Mouse (Mus musculus) erythroblast, embryonic 14.5 days (primary cell): ENCODE results near the gene Zmynd19. TPM values are rescaled to one million over a fixed set of nuclear protein-coding genes. Genes with fewer than 3 reads are reported as not detected.

Source experiments
- H3K27me3 ChIP-seq: 2 replicates; pipeline ENCODE4 v1.6.1; 2012; ENCODE audit warnings: inconsistent platforms; ENCODE audit not compliant: control insufficient read depth
- H3K36me3 ChIP-seq: 2 replicates; pipeline ENCODE4 v1.6.1; 2012; ENCODE audit warnings: mild to moderate bottlenecking, inconsistent platforms; ENCODE audit not compliant: control insufficient read depth
- H3K4me1 ChIP-seq: 2 replicates; pipeline ENCODE4 v1.6.1; 2012; ENCODE audit warnings: inconsistent platforms; ENCODE audit not compliant: control insufficient read depth
- H3K4me3 ChIP-seq: replicated peaks from 2 replicates; pipeline ENCODE3; 2012; ENCODE audit warnings: moderate library complexity, mild to moderate bottlenecking, inconsistent platforms
- H3K9me3 ChIP-seq: 2 replicates; pipeline ENCODE4 v1.6.1; 2012; ENCODE audit warnings: low read length, inconsistent platforms, mixed read lengths; ENCODE audit not compliant: control insufficient read depth
- GATA1 ChIP-seq: IDR thresholded peaks from 2 replicates; pipeline ENCODE4 v1.6.1; 2012; ENCODE audit warnings: low read length, inconsistent platforms, mixed read lengths
- TAL1 ChIP-seq: IDR thresholded peaks from 3 replicates; pipeline ENCODE4 v1.6.1; 2012; ENCODE audit warnings: low read length, inconsistent platforms, mixed read lengths
- polyA plus RNA-seq: library from polyadenylated mRNA; stranded (reverse); fragments of >175 nt; gene quantifications from 2 replicates; pipeline ENCODE4 v1.2.3, GENCODE M21; 2012

Gene Zmynd19
- polyA plus RNA-seq, 1 experiment, result 0.67 TPM

GRCm38 (mm10) chr2:25006767-25007166 lies 57.2 kb downstream of the Zmynd19 start:
- Histone ChIP-seq H3K27me3 (no peaks in the 10 kb centered on the region), H3K36me3 (peaks cover 67% of the 10 kb centered on the region), H3K9me3 (no peaks in the 10 kb centered on the region), H3K4me3 (no peak overlapping the region), H3K4me1 (peaks cover 13% of the 10 kb centered on the region)
- TF ChIP-seq GATA1, result no peak
- TF ChIP-seq TAL1, result no peak

DNA sequence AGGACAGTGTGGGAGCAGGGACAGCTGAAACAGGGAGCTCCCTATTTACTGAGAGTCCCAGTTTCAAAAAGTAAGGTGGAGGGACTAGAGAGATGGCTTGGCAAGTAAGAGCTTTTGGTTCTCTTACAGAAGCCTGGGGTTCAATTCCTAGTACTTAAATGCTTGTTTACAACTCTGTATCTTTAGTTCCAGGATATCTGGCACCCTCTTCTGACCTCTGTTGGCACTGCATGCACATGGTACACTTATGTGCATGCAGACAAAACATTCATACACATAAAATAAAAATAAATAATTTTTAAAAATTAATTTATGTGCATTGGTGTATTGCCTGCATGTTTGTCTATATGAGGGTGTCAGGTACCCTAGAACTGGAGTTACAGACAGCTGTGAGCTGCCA lies 58.7 kb downstream of the Zmynd19 start:
- TF ChIP-seq GATA1 (no peak), TAL1 (no peak)

More for the DNA sequence above, 58.7 kb downstream of the Zmynd19 start:
- no peaks in the 10 kb centered on the region for H3K9me3 ChIP-seq
- no peak overlapping the region for H3K4me3 ChIP-seq
- H3K4me1 ChIP-seq, result peaks cover 13% of the 10 kb centered on the region
- peaks cover 62% of the 10 kb centered on the region for H3K36me3 ChIP-seq
- no peaks in the 10 kb centered on the region for H3K27me3 ChIP-seq

Other genes with a start within 250 kb of the Zmynd19 start
- 0.01 TPM in 1 of 2 replicates, not detected in the other for gene Cacna1b, start 186.6 kb upstream of the Zmynd19 start, polyA plus RNA-seq
- gene Ehmt1, start 30.2 kb upstream of the Zmynd19 start, polyA plus RNA-seq, result 0.72 and 0.74 TPM in 2 replicates
- 1.7 and 2.5 TPM in 2 replicates for gene Arrdc1, start 14.5 kb upstream of the Zmynd19 start, polyA plus RNA-seq
- gene Dph7, start 12.6 kb downstream of the Zmynd19 start, polyA plus RNA-seq, result 0.78 and 0.86 TPM in 2 replicates
- 5.1 and 5.8 TPM in 2 replicates for gene Mrpl41, start 25.3 kb downstream of the Zmynd19 start, polyA plus RNA-seq
- gene Pnpla7, start 26.2 kb downstream of the Zmynd19 start, polyA plus RNA-seq, result 0.52 and 0.80 TPM in 2 replicates
- 0.51 and 0.67 TPM in 2 replicates for gene Nsmf, start 104.6 kb downstream of the Zmynd19 start, polyA plus RNA-seq
- 0.04 TPM in 1 of 2 replicates, not detected in the other for gene Entpd8, start 130.5 kb downstream of the Zmynd19 start, polyA plus RNA-seq
- gene Noxa1, start 145.4 kb downstream of the Zmynd19 start, polyA plus RNA-seq, result 0.04 TPM in 1 of 2 replicates, not detected in the other
- 0.38 and 0.49 TPM in 2 replicates for gene Nrarp, start 231.0 kb downstream of the Zmynd19 start, polyA plus RNA-seq
- 0.02 and 0.03 TPM in 2 replicates for gene Tor4a, start 247.1 kb downstream of the Zmynd19 start, polyA plus RNA-seq